Mouse (Mus musculus) heart, adult 2 months (tissue): ENCODE measurements around the gene Fads6.

Source experiments
- CTCF ChIP-seq: fragments of 200-600 bp; IDR thresholded peaks from 2 replicates; pipeline ENCODE4 v1.8.1; 2022; ENCODE audit warnings: antibody characterized with exemption, mild to moderate bottlenecking, moderate library complexity
- EP300 ChIP-seq: fragments of 200-500 bp; IDR thresholded peaks from 2 replicates; pipeline ENCODE4 v1.6.1; 2011; ENCODE audit warnings: low read depth, low read length, control low read depth; ENCODE audit not compliant: insufficient read depth
- POLR2A ChIP-seq: fragments of 200-500 bp; IDR thresholded peaks from 2 replicates; pipeline ENCODE4 v1.6.1; 2011; ENCODE audit warnings: mild to moderate bottlenecking, low read depth, low read length, control low read depth; ENCODE audit not compliant: insufficient read depth

DNA sequence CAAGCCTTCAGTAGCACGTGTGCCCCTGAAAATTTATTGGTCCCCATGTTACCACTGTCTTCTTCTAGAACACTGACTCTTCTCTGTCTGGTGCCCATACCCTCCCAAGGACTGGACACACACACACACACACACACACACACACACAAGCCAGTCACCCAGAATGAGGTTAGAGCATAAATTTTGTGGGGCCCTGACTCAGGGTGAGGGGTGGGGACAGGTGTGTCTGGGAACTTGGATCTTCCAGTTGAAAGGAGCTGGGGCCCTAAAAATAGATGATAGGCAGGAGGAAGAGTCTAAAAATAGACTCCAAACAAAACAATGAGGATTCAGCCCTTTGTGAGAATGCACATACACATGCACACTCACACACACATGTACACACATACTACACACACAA is 11.3 kb upstream of the Fads6 start:
- TF ChIP-seq CTCF (no peak), EP300 (no peak), POLR2A (no peak)
